Mouse (Mus musculus) 3T3-L1 (cell line): Measurements from ENCODE around the gene Gm45713.

ENCODE experiments used
- DNase-seq: peaks from one replicate; pipeline ENCODE4 v3.0.0-alpha.2; 2015; ENCODE audit warnings: low read depth, low spot score

The Gm45713 gene

DNA sequence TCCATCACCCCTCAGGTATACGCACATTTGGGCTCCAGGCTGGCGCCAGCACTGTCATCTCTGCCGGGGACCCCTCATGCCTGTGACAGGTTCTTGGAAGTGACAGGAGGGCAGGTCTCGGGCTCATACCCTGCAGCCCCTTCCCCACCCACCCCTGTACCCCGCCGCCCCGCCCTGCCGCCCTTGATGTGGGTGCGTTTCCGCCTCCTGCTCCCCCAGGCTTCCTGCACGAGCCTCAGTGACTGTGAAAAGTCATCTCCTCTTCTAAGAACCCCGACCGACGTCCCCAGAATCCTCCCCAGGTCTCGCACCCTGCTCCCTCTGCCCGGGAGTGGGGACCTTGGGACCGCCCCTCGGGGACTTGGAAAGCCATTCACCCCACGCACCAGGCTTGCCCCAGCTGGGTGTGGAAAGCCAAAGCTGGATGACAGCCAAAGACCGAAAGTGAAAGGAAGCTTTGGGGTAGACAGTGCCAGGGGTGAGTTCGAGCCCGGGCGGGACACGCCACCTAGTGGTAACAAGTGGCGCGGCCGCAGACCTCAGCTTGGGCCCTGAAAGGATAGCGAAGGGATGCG, at the start of gene Gm45713, which contains the start of gene Flt3l:
TSS of gene Gm45713 (minus strand) at position 239 of the 575 bp plus-strand sequence.
TSS of gene Flt3l (minus strand) at position 440 of the 575 bp plus-strand sequence.
- DNase-seq = peak; percentile 87

DNA sequence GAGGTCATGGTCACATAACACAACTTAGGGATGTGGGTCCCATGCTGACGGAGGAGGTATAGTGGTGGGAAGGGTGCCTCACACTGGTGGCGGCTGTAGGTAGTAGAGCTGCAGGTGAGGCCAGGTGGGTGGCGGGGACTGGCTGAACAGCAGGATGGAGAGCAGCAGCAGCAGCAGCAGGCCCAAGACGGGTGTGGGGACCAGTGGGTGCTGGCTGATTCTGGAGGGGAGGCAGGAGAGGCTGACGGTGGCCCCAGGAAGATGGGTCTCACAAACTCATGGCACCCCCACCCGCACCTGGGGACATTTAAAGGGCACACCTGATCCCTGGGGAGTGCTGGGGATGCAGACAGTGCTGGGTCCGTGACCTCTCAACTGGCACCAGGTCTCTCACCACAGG, 47.6 kb upstream of the Gm45713 start:
- DNase-seq = no peak

DNA sequence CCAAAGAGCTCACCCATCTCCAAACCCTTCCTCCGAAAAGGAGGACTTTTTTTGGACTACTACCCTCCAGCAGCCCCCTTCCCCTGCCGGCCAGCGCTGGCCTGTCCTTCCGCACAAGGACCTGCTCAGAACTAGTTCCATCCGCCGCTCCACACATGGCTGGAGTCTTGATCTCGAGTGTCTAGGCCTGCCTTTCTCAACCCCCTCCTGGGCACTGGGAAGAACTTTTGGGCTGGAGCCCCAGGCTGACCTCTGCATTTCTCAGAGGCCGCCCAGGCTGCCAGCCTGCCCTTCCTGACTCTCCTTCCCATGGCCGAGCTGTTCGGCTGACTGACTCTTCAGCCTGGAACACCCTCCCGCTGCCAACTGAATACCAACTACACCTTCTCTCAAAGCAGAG, 46.6 kb upstream of the Gm45713 start:
- DNase-seq = no peak

DNA sequence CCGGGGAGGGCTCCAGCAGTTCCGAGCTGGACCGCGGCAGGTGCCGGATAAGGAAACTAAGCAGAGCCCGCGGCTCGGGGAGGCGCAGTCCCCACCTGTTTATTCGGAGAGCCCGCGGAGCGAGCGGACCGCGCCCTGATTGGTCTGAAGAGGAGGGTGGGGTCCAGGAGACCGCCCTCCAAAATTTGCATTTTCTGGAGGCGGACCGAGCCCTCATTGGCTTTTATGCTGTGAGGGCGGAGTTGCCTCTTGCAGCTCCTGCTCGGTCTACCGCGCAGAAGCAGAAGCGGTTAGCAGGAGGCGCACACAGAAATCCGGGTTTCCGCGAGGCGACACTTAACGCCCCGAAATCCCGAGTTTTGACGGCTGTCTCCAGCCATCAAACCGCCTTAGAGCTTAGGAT, 46.2 kb upstream of the Gm45713 start:
- DNase-seq = no peak

DNA sequence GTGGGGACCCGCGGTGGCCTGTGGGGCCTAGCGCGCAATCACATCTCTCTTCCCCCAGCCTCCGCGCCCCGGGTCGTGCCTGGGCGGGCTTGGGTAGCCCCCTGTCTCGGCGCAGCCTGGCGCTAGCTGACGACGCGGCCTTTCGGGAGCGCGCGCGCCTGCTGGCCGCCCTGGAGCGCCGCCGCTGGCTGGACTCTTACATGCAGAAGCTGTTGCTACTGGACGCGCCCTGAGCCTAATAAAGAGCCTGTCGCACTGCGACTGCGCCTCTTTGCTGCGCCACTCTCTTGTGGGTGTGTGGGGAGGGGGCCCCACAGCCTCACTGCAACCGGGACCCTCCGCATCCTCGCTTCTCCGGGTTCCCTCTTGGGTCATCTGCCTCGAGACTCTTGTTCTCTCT, 45.5 kb upstream of the Gm45713 start:
- DNase-seq = no peak

DNA sequence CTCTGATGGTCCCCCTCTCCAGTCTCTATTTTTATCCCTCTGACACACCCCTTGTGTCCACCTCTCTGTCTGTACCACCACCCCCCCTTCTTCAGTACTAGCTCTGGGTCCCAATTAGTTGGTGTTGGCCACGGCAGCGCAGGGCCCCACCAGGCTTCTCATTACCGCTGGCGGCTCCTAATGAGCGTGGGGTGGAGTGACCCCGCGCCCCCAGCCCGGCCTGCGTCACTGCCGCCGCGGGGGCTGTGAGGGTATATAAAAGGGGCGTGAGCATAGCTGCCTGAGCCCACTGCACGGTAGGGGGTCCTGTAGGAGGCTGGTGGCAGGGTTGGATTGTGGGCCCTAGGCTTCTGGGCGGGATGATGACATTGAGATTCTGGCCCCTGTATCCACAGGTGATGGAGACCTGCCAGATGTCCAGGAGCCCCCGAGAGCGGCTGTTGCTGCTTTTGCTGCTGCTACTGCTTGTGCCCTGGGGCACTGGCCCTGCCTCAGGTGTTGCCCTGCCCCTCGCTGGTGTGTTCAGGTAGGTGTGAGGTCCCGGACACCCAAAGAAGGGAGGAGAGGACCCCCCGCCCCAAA, 45.0 kb upstream of the Gm45713 start, which contains the start of gene Pth2:
TSS of gene Pth2 (plus strand) at position 100 of the 582 bp plus-strand sequence.
- no peak for DNase-seq

DNA sequence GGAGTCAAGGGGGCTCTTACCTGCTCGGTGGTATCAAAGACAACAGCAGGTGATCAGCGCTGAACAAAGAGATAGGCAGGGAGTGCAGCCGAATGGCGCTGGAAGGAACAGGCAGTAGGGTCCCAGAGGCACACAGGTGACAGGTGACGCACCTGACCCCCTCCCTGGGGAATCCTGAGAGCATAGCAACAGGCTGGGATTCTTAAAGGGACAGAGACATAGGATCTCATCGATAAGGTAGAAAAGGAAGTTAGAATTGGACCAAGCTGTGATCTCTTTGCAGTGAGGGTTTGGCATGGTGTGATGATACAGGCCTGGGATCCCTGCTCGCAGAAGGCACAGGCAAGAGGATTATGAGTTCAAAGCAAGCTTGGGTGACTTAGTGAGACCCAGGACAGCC, 43.4 kb upstream of the Gm45713 start, which contains the start of gene Gfy:
TSS of gene Gfy (minus strand) at position 101 of the 400 bp plus-strand sequence.
- DNase-seq = no peak

DNA sequence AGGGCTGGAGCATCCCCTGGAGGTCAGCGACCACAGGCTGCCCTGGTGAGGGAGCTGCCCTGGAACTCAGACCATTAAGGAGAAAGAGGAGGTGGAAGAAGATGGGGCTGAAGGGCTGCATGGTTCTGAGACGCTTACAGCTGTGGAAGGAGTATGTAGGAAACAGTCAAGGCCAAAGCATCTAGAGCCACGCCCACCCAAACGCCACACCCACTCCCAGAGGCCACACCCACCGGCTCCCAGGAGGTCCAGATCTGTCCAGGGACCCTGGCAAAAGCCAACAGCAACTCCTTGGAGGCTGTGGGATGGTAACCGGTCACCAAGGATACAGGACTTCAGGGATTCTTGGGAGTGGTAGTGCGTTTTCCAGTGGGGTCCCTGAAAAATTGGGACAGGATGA, 42.5 kb upstream of the Gm45713 start:
- no peak for DNase-seq

DNA sequence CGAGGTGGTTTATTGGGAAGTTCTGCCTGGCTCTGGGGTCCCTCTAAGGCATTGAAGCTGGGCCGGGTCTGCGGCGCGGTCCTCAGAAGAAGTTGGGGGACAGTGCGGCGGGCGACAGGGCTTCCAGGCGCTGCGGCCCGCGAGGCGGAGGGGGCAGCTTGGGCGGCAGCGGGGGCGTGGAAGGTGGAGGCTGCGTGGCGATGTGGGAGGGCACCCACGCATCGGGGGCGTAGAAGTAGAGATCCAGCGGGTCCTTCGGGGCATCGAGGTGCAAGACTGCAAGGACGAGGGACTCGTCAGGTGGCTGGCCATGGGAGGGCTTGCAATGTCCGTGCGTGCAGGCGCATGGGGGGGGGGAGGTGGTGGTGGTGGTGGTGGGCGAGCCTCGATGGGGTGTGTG, 40.3 kb upstream of the Gm45713 start:
- no peak for DNase-seq

DNA sequence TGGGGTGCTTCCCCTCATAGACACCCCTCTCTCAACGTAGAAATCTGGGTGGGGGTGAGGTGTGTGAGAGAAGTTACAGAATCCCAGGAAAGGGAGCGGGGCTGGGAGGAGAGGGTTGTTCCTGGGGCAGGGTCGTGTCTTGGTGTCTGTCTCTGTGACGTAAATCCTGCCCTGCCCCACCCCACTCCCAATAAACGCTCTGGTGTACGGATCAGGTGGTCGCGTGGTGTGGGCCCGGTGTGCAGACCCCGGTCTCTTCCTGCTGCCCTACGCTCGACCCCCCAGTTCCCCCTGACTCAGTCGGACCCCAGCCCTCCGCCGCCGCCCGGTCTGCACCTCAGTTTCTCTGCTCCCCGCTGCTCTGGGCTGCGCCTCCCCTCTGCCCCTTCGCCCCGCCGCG, 39.9 kb upstream of the Gm45713 start:
- DNase-seq = no peak

DNA sequence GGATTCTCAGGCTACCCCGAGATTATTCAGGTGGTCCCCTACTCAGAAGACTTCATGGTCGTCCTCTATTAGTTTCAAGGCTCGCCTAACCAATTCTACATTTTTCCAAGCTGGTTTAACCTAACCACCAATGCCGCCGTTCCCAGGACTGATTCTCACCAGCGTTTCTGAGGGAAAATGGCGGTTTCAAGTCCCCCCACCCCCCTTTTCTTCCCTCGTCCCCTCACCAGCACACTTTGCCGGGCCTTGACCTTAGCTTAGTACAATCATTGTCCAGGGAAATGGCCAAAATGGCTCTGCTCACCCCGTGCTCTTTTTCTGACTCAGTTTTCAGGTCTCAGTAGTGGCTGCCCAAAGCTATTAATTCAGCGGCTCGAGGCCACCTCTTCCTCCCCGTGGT, 39.4 kb upstream of the Gm45713 start:
- no peak for DNase-seq

DNA sequence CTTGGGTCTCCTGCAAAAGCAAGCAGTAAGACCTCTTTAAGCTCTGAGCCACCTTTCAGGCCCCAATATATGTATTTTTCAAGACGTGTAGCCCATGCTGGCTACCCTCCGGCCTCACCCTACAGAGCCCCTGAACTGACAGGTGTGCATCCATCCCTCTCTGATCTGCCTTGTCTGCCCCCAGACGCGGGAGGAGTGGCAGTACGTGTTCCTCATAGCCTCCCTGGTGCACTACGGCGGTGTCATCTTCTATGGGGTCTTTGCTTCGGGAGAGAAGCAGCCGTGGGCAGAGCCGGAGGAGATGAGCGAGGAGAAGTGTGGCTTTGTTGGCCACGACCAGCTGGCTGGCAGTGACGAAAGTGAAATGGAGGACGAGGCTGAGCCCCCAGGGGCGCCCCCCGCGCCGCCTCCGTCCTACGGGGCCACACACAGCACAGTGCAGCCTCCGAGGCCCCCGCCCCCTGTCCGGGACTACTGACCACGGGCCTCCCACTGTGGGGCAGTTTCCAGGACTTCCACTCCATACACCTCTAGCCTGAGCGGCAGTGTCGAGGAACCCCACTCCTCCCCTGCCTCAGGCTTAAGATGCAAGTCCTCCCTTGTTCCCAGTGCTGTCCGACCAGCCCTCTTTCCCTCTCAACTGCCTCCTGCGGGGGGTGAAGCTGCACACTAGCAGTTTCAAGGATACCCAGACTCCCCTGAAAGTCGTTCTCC, 38.7 kb upstream of the Gm45713 start:
- DNase-seq = no peak

DNA sequence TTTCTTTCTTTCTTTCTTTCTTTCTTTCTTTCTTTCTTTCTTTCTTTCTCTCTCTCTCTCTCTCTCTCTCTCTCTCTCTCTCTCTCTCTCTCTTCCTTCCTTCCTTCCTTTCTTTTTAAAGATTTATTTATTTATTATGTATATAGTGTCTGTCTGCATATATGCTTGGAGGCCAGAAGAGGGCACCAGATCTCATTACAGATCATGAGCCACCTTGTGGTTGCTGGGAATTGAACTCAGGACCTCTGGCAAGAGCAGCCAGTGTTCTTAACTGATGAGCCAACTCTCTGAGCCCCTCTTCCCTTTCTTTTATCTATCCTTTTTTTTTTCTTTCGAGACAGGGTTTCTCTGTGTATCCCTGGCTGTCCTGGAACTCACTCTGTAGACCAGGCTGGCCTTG, 37.7 kb upstream of the Gm45713 start:
- peak; percentile 61 for DNase-seq

DNA sequence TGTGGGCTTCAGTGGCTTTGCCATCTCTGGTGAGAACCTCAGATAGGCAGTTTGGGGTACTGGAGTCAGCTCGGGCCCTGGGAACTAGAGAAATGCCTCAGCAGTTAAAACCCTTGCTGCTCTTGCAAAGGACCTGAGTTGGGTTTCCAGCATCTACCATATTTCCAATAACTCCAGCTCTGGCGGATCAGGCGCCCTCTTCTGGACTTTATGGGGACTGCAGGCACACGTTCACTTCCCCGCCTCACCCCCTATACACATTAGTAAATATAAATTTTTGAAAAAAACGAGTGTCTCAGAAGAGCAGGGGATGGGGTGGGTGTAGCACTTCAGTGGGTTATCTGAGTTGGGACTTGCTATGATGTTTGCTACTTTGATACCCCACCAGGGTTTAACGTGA, 36.9 kb upstream of the Gm45713 start:
- DNase-seq = peak; percentile 32

DNA sequence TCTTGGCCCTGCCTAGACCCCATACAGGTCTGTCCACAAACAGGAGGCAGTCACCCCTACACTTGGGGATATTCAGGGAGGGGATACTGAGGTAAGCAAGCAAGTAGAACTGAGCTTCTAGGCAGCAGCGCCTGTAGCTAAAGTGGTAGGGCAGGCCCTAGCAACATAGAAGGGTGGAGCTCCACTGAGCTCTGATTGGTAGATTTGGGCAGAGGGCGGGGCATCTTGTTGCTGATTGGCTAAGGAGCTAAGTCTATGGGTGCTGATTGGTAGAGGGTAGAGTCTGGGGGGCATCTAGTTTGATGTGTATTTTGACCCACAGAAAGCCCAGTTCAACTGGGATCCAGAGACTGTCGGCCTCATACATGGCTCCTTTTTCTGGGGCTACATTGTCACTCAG, 33.5 kb upstream of the Gm45713 start:
- no peak for DNase-seq

DNA sequence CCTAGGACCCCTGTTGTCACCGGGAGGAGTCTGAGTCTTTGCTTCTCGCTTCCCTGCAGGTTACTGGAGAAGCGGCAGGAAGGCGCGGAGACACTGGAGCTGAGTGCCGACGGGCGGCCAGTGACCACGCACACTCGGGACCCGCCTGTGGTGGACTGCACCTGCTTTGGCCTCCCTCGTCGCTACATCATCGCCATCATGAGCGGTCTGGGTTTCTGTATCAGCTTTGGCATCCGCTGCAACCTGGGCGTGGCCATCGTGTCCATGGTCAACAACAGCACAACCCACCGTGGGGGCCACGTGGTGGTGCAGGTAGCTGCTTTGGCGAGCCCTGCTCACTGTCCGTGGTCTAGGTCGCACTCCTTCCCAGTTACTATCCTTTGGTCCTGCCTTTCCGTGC, 32.6 kb upstream of the Gm45713 start:
- no peak for DNase-seq

DNA sequence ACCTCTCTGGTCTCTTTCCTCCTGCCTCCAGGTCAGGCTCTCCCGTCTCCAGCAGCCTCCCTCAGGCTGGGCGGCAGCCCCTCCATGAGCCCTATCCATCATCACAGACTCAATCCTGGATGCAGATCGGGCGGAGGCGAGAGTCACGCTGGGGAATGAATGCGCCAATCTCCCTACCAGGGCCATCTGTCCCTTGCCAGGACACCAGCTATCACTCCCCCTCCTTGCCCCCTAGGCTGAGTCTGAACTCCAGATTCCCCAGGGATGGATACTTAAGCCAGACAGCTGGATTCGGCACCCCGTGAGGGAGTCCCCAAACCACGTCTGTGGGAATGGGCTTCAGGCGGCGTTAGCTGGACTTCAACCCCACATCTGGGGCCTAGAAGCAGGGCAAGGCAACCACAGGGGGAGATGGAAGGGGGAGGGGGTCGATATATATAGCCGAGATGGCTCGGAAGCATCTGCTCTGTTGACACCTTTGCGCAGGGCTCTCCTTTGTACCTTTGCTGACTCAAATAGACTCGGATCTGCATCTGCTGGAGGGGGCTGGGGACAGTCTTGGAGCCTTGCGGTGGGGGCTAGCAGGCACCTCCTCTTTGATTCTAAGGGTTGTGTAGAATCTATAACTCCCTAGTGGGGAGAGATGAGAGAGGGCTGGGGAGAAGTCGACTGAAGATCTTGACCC, 31.9 kb upstream of the Gm45713 start:
- DNase-seq = no peak

DNA sequence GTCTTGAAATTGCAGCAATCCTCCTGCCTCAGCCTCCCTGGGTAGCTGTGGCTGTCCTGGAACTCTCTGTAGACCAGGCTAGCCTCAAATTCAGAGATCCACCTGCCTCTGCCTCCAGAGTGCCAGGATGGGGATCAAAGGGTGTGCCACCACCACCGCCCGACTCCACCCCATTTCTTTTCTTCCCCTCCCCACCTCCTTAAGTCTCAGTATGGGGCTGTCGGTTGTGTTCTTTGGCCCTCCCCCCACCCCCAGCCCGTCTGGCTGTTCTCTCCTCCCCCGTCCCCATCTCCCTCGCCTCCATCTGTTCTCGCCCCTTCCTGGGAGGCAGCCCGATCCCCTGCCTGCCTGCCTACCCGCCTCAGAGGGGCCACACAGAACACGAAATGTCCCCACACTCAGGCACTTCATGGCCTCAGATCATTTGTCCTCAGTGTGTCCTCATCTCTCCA, 30.9 kb upstream of the Gm45713 start:
- DNase-seq = no peak

DNA sequence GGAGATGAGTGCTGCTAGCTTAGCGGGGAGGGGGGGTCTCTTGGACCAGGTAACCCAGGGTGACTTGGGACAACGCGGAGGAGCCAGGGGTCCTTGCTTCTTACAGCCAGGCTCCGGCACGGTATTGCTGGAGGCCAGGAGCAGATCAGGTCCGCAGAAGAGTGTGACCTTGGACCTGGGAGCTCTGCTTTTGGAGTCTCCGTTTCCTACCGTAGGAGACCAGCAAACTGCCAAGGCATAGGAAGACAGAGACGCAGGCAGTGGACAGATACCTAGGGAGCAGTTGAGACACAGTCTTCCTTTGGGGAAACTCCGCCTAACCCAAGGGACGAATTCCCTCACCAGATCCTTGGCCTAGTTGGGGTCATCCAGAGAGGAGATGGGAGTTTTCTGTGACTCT, 29.7 kb upstream of the Gm45713 start:
- no peak for DNase-seq

DNA sequence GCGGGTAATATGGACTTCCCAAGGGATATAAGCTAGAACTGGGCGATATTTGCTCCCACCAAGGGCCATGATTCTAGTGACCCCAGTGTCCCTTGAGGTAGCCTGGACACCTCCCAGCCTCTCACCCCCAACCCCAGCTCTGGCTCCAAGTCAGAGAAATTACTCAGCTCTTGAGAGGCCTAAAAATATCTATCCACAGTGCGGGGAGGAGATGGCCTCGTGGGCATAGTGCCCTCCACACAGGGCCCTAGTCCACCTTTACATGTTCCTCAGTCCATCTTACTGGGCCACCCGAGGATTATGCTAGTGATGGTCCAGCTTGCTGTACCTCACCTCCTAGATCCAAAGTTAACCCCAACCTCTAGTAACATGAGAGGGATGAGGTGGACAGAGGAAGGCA, 28.8 kb upstream of the Gm45713 start:
- DNase-seq = no peak

DNA sequence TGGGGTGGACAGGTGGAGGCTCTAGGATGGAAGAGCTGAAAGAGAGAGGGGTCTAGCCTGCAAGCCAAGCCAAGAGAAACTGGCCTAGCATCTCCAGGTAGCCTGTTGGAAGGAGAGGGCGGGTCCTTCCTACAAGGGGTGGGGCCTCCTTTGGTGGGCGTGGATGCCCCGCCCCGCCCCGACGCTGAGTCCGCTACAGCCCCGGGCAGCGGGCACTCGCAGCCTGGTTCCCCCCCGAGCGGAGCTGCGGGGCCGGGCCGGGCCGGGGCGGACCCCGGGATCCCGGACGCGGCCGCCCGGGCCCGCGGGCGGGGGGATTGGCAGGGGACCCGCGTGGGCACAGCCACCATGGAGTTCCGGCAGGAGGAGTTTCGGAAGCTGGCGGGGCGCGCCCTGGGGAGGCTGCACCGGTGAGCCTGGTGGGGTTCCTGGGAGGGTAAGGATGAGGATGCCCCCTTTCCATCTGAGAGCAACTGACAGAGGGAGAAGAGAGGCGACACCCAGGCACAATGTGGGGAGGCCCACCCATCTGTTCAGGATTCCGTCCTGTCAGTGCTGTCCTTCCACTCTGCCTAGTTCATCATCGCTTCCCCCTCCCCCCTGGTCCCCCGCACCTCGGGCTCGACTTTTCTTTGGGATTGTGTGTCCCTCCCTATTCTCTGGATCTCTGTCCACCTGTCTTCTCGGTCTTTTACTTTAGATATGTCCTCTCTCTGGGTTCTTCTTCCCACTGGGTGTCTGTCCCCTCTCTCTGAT, 27.9 kb upstream of the Gm45713 start, which contains the start of gene Slc17a7:
TSS of gene Slc17a7 (plus strand) at position 215 of the 756 bp plus-strand sequence.
- no peak for DNase-seq
